Mouse (Mus musculus): ENCODE measurements around the gene Hist1h3c.

DNA sequence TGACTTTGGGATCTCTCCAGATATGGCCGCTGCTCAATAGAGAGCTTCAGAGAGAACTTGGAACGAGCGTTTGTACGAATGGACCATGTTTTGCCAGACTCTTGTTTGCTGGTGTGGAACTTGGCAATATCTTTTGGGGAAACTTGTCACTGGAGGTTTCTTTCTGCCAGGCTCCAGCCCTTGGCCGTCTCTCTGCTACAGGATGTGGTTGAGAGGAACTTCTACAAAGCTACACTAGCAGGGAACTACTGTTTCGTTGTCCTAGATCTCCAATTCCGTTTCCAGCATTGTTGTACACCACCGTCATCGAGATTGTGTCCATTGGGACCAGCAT is 16.2 kb downstream of the Hist1h3c start:
- TF ChIP-seq CTCF (IDR thresholded peaks at IDR 0.05; ENCODE audit: low read depth) = no peak
- no peak for TF ChIP-seq EP300 (IDR thresholded peaks at IDR 0.05; ENCODE audit: low read depth)
